In the genomic region with DNA sequence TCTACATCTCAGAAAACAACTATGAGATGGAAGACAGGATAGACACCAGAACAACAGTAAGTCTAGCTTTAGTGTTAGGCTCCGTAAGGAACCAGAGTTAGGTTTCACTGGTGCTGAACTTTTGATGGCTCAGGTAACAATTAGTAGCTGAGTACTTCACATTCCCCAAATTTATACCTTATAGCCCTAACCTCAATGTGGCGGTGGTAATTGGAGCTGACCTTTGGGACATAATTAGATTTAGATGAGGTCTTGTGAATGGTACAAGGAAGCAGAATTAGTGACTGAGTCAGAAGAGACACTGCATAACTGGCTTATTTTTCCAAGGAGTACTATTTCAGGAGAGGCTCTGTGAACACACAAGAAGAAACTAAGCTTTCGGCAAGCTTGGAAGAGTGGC, we compare ENCODE assay signal across 19 mouse cellular contexts.
"Had no signal": no experiment of that assay in that cellular context is flagged by ENCODE, and none has a peak within 500 bp of the region (broad histone marks: within the 10 kb centered on the region; RNA-seq: fewer than 3 reads in every experiment).

No protein-coding gene starts in this region.

- H3K9me3 ChIP-seq: limb, embryonic 12.5 days; limb, embryonic 15.5 days; midbrain, embryonic 12.5 days; midbrain, embryonic 15.5 days; neural tube, embryonic 12.5 days; neural tube, embryonic 15.5 days had no signal

- H3K4me2 ChIP-seq: limb, embryonic 12.5 days; limb, embryonic 15.5 days; liver, embryonic 11.5 days; lung, embryonic 14.5 days; midbrain, embryonic 12.5 days; midbrain, embryonic 15.5 days; neural tube, embryonic 12.5 days; neural tube, embryonic 15.5 days had no signal

- H3K4me3 ChIP-seq: limb, embryonic 12.5 days; limb, embryonic 15.5 days; midbrain, embryonic 12.5 days; midbrain, embryonic 15.5 days; neural tube, embryonic 12.5 days; neural tube, embryonic 15.5 days had no signal

- H3K27ac ChIP-seq: limb, embryonic 12.5 days; limb, embryonic 15.5 days; liver, embryonic 14.5 days; macrophage; midbrain, embryonic 12.5 days; midbrain, embryonic 15.5 days; neural tube, embryonic 12.5 days; neural tube, embryonic 15.5 days had no signal

- ATAC-seq: liver, postnatal 0 days; lung, postnatal 0 days; midbrain, embryonic 15.5 days had no signal

- H3K9ac ChIP-seq: limb, embryonic 12.5 days; limb, embryonic 15.5 days; liver, embryonic 14.5 days; liver, postnatal 0 days; lung, embryonic 14.5 days; midbrain, embryonic 12.5 days; midbrain, embryonic 15.5 days; neural tube, embryonic 12.5 days; neural tube, embryonic 15.5 days had no signal

- DNase-seq: kidney, postnatal 14 days; kidney, postnatal 4 days; left cerebral cortex, postnatal 4 days; liver, postnatal 0 days; lung, embryonic 14.5 days; right cerebral cortex, adult 18-20 months; right cerebral cortex, postnatal 14 days; right cerebral cortex, postnatal 4 days; thymus, postnatal 25 days had no signal

- H3K4me1 ChIP-seq: limb, embryonic 12.5 days; limb, embryonic 15.5 days; midbrain, embryonic 12.5 days; midbrain, embryonic 15.5 days; neural tube, embryonic 12.5 days; neural tube, embryonic 15.5 days had no signal

- H3K27me3 ChIP-seq: limb, embryonic 12.5 days; limb, embryonic 15.5 days; midbrain, embryonic 12.5 days; midbrain, embryonic 15.5 days; neural tube, embryonic 12.5 days; neural tube, embryonic 15.5 days had no signal

- H3K36me3 ChIP-seq: limb, embryonic 12.5 days; limb, embryonic 15.5 days; midbrain, embryonic 12.5 days; midbrain, embryonic 15.5 days; neural tube, embryonic 12.5 days; neural tube, embryonic 15.5 days had no signal
